Mouse (Mus musculus) liver, embryonic 11.5 days (tissue): Measurements from ENCODE around the gene Trim54. TPM values are rescaled to one million over a fixed set of nuclear protein-coding genes. Genes with fewer than 3 reads are reported as not detected.

Source experiments
- ATAC-seq: fragments of 200-750 bp; cut with Nextera tagmentation; replicated peaks from 2 replicates; pipeline ENCODE4 v1.8.0; 2017; ENCODE audit warnings: moderate number of reproducible peaks, mild to moderate bottlenecking, moderate TSS enrichment, moderate library complexity; ENCODE audit not compliant: low FRiP score
- DNase-seq: peaks from one replicate; pipeline ENCODE4 v3.0.0-alpha.2; 2017; ENCODE audit warnings: low spot score
- H3K27ac ChIP-seq: fragments of 300-500 bp; sonication (generic); 2 replicates; pipeline ENCODE4 v1.5.1; 2014; ENCODE audit warnings: mild to moderate bottlenecking, low read depth, low read length, control low read depth
- H3K27me3 ChIP-seq: fragments of 300-500 bp; sonication (generic); replicated peaks from 2 replicates; pipeline ENCODE4 v1.6.1; 2014; ENCODE audit warnings: low read length, mixed read lengths; ENCODE audit not compliant: control insufficient read depth, insufficient read depth
- H3K36me3 ChIP-seq: fragments of 300-500 bp; sonication (generic); 2 replicates; pipeline ENCODE4 v1.6.1; 2014; ENCODE audit warnings: mild to moderate bottlenecking, low read length, moderate library complexity, mixed read lengths; ENCODE audit not compliant: control insufficient read depth, insufficient read depth
- H3K4me1 ChIP-seq: fragments of 300-500 bp; sonication (generic); replicated peaks from 2 replicates; pipeline ENCODE4 v1.6.1; 2014; ENCODE audit warnings: low read length, mixed read lengths; ENCODE audit not compliant: control insufficient read depth, insufficient read depth
- H3K4me2 ChIP-seq: fragments of 300-500 bp; sonication (generic); 2 replicates; pipeline ENCODE4 v1.6.1; 2014; ENCODE audit warnings: mild to moderate bottlenecking, control low read depth, moderate library complexity
- H3K4me3 ChIP-seq: fragments of 300-500 bp; sonication (generic); 2 replicates; pipeline ENCODE4 v1.5.1; 2014; ENCODE audit warnings: low read depth, low read length, control low read depth
- H3K9ac ChIP-seq: fragments of 300-500 bp; sonication (generic); 2 replicates; pipeline ENCODE4 v1.6.1; 2014; ENCODE audit warnings: low read depth, low read length, control low read depth
- H3K9me3 ChIP-seq: fragments of 300-500 bp; sonication (generic); 2 replicates; pipeline ENCODE4 v1.6.1; 2016; ENCODE audit warnings: low read length, inconsistent platforms, mixed read lengths; ENCODE audit not compliant: control insufficient read depth
- WGBS: fragments of 180-500 bp; shearing (Covaris S2); extraction: QIAGEN DNeasy Blood & Tissue Kit; methylation state at CpG from one replicate; pipeline ENCODE4 v1.1.7; 2014; 5-methylcytosine and 5-hydroxymethylcytosine counted together
- polyA plus RNA-seq: library from polyadenylated mRNA; unstranded; fragments of >200 nt; fragmentation: Nextera tagmentation; extraction: Ambion mirVana; gene quantifications from 2 replicates; pipeline ENCODE4 v1.2.1, GENCODE M21; 2014

The Trim54 gene
- polyA plus RNA-seq, 1 experiment from 2014 or later: 0.43 TPM

GRCm38 (mm10) chr5:31082355-31082754 lies 34.2 kb upstream of the Trim54 start:
- Histone ChIP-seq H3K4me1 (peaks cover 11% of the 10 kb centered on the region), H3K27me3 (peaks cover 5% of the 10 kb centered on the region), H3K27ac (no peak overlapping the region), H3K36me3 (peaks cover 16% of the 10 kb centered on the region), H3K4me3 (no peak overlapping the region), H3K4me2 (peak overlapping the region; percentile 43), H3K9ac (no peak overlapping the region), H3K9me3 (no peaks in the 10 kb centered on the region)
- ATAC-seq (peak; percentile 60), DNase-seq (peak; percentile 57)
- WGBS: 15% methylated on average over 5 of the region's 5 CpGs

- Histone ChIP-seq H3K27me3 (peaks cover 10% of the 10 kb centered on the region), H3K36me3 (peaks cover 9% of the 10 kb centered on the region), H3K27ac (no peak overlapping the region), H3K4me1 (peaks cover 11% of the 10 kb centered on the region), H3K9ac (no peak overlapping the region), H3K4me3 (no peak overlapping the region), H3K9me3 (no peaks in the 10 kb centered on the region), H3K4me2 (peak overlapping the region; percentile 43)
- no peak for ATAC-seq
- WGBS: 8% methylated on average over 12 of the region's 12 CpGs
- no peak for DNase-seq
Measured at GRCm38 (mm10) chr5:31082935-31083625, 33.4 kb upstream of the Trim54 start.

- Histone ChIP-seq H3K9me3 (no peaks in the 10 kb centered on the region), H3K4me3 (no peak overlapping the region), H3K9ac (no peak overlapping the region), H3K4me1 (peaks cover 11% of the 10 kb centered on the region), H3K36me3 (peaks cover 2% of the 10 kb centered on the region; the same call in 1 of the 2 replicates), H3K27ac (no peak overlapping the region), H3K4me2 (no peak overlapping the region), H3K27me3 (peaks cover 18% of the 10 kb centered on the region)
- 26% methylated on average over 8 of the region's 8 CpGs for WGBS
- no peak for ATAC-seq
- no peak for DNase-seq
Measured at GRCm38 (mm10) chr5:31083949-31084348, 32.6 kb upstream of the Trim54 start.

- H3K27me3 ChIP-seq: peaks cover 45% of the 10 kb centered on the region
- DNase-seq (no peak), ATAC-seq (no peak)
- peaks cover 11% of the 10 kb centered on the region for H3K4me1 ChIP-seq
- no peak overlapping the region for H3K4me3 ChIP-seq
- H3K9ac ChIP-seq: no peak overlapping the region
- no peak overlapping the region for H3K4me2 ChIP-seq
- WGBS: 25% methylated on average over 7 of the region's 7 CpGs
- no peaks in the 10 kb centered on the region for H3K9me3 ChIP-seq
- H3K36me3 ChIP-seq: no peaks in the 10 kb centered on the region
- no peak overlapping the region for H3K27ac ChIP-seq
Measured at GRCm38 (mm10) chr5:31086606-31087005, 29.9 kb upstream of the Trim54 start.

GRCm38 (mm10) chr5:31087131-31087530 lies 29.4 kb upstream of the Trim54 start:
- H3K27me3 ChIP-seq: peaks cover 50% of the 10 kb centered on the region
- H3K9me3 ChIP-seq: no peaks in the 10 kb centered on the region
- no peak for DNase-seq
- no peak overlapping the region for H3K4me2 ChIP-seq
- no peaks in the 10 kb centered on the region for H3K36me3 ChIP-seq
- no peak overlapping the region for H3K27ac ChIP-seq
- peaks cover 11% of the 10 kb centered on the region for H3K4me1 ChIP-seq
- 81% methylated on average over 2 of the region's 2 CpGs for WGBS
- H3K9ac ChIP-seq: no peak overlapping the region
- no peak overlapping the region for H3K4me3 ChIP-seq
- no peak for ATAC-seq

GRCm38 (mm10) chr5:31092231-31092975 lies 24.1 kb upstream of the Trim54 start:
- ATAC-seq (no peak), DNase-seq (no peak)
- peak overlapping the region; percentile 46 for H3K4me3 ChIP-seq
- H3K4me2 ChIP-seq: peak overlapping the region; percentile 72
- no peak overlapping the region for H3K27ac ChIP-seq
- peaks cover 95% of the 10 kb centered on the region for H3K27me3 ChIP-seq
- WGBS: 4% methylated on average over 42 of the region's 53 CpGs
- H3K9ac ChIP-seq: no peak overlapping the region
- H3K4me1 ChIP-seq: peaks cover 6% of the 10 kb centered on the region; the same call in 1 of the 2 replicates
- no peaks in the 10 kb centered on the region for H3K9me3 ChIP-seq
- H3K36me3 ChIP-seq: no peaks in the 10 kb centered on the region

GRCm38 (mm10) chr5:31093151-31094041 lies 23.1 kb upstream of the Trim54 start:
- H3K9me3 ChIP-seq: no peaks in the 10 kb centered on the region
- DNase-seq (peak; percentile 64), ATAC-seq (peak; percentile 69)
- H3K4me1 ChIP-seq: peaks cover 6% of the 10 kb centered on the region; the same call in 1 of the 2 replicates
- 2% methylated on average over 54 of the region's 54 CpGs for WGBS
- no peak overlapping the region for H3K9ac ChIP-seq
- peak overlapping the region; percentile 72 for H3K4me2 ChIP-seq
- H3K4me3 ChIP-seq: peak overlapping the region; percentile 46
- H3K36me3 ChIP-seq: no peaks in the 10 kb centered on the region
- no peak overlapping the region for H3K27ac ChIP-seq
- peaks cover 89% of the 10 kb centered on the region for H3K27me3 ChIP-seq

GRCm38 (mm10) chr5:31094100-31094798 lies 22.3 kb upstream of the Trim54 start:
- ATAC-seq (no peak), DNase-seq (peak; percentile 39)
- H3K27me3 ChIP-seq: peaks cover 88% of the 10 kb centered on the region
- H3K36me3 ChIP-seq: no peaks in the 10 kb centered on the region
- no peaks in the 10 kb centered on the region for H3K9me3 ChIP-seq
- H3K27ac ChIP-seq: no peak overlapping the region
- no peak overlapping the region for H3K9ac ChIP-seq
- WGBS: 3% methylated on average over 29 of the region's 29 CpGs
- peak overlapping the region; percentile 26; the same call in 1 of the 2 replicates for H3K4me3 ChIP-seq
- peak overlapping the region; percentile 72 for H3K4me2 ChIP-seq
- H3K4me1 ChIP-seq: peaks cover 6% of the 10 kb centered on the region; the same call in 1 of the 2 replicates
